Mouse (Mus musculus): Measurements from ENCODE around the gene Olfr916.

The Olfr916 gene

GRCm38 (mm10) chr9:38659775-38660174 is at the start of gene Olfr916:
TSS of gene Olfr916 (minus strand) at chr9:38659875.
- DNase-seq, result no peak

- DNase-seq, result no peak
Observed at GRCm38 (mm10) chr9:38674501-38674900, 14.8 kb upstream of the Olfr916 start, which contains the start of gene Olfr918. TSS of gene Olfr918 (minus strand) at chr9:38674601.

- DNase-seq, result no peak
Observed at GRCm38 (mm10) chr9:38672887-38673286, 13.2 kb upstream of the Olfr916 start.

GRCm38 (mm10) chr9:38665742-38666141 is 6.1 kb upstream of the Olfr916 start, which contains the start of gene Olfr917:
TSS of gene Olfr917 (minus strand) at chr9:38665842.
- DNase-seq, result no peak

- DNase-seq, result no peak
Observed at GRCm38 (mm10) chr9:38632406-38632805, 27.3 kb downstream of the Olfr916 start.
